Mouse (Mus musculus) midbrain, embryonic 14.5 days (tissue): Measurements from ENCODE around the gene Nfix. TPM values are rescaled to one million over a fixed set of nuclear protein-coding genes. Genes with fewer than 3 reads are reported as not detected.

ENCODE experiments used
- ATAC-seq: fragments of 200-750 bp; cut with Nextera tagmentation; 2 replicates; pipeline ENCODE4 v1.8.0; 2017; ENCODE audit warnings: moderate number of reproducible peaks, moderate library complexity; ENCODE audit not compliant: low FRiP score, low TSS enrichment
- DNase-seq: peaks from one replicate; pipeline ENCODE4 v3.0.0-alpha.2; 2015
- H3K27ac ChIP-seq: fragments of 300-500 bp; sonication (generic); replicated peaks from 2 replicates; pipeline ENCODE4 v1.5.1; 2014; ENCODE audit warnings: mild to moderate bottlenecking, low read depth, low read length, moderate library complexity
- H3K27me3 ChIP-seq: fragments of 300-500 bp; sonication (generic); 2 replicates; pipeline ENCODE4 v1.6.1; 2014; ENCODE audit warnings: low read length, control low read depth, mixed read lengths; ENCODE audit not compliant: control insufficient read depth, insufficient read depth
- H3K36me3 ChIP-seq: fragments of 300-500 bp; sonication (generic); 2 replicates; pipeline ENCODE4 v1.6.1; 2014; ENCODE audit warnings: low read length, control low read depth; ENCODE audit not compliant: control insufficient read depth, insufficient read depth
- H3K4me1 ChIP-seq: fragments of 300-500 bp; sonication (generic); 2 replicates; pipeline ENCODE4 v1.6.1; 2014; ENCODE audit warnings: mild to moderate bottlenecking, antibody characterized with exemption, low read length, control low read depth; ENCODE audit not compliant: control insufficient read depth, insufficient read depth
- H3K4me2 ChIP-seq: fragments of 300-500 bp; sonication (generic); 2 replicates; pipeline ENCODE4 v1.6.1; 2014; ENCODE audit warnings: mild to moderate bottlenecking, low read length, moderate library complexity
- H3K4me3 ChIP-seq: fragments of 300-500 bp; sonication (generic); replicated peaks from 2 replicates; pipeline ENCODE4 v1.5.1; 2014; ENCODE audit warnings: low read depth, low read length
- H3K9ac ChIP-seq: fragments of 300-500 bp; sonication (generic); replicated peaks from 2 replicates; pipeline ENCODE4 v1.6.1; 2014; ENCODE audit warnings: mild to moderate bottlenecking, low read length, moderate library complexity
- H3K9me3 ChIP-seq: fragments of 300-500 bp; sonication (generic); 2 replicates; pipeline ENCODE4 v1.6.1; 2016; ENCODE audit warnings: low read length, control low read depth, mixed read lengths; ENCODE audit not compliant: control insufficient read depth
- WGBS: fragments of 180-500 bp; shearing (Covaris S2); extraction: QIAGEN DNeasy Blood & Tissue Kit; methylation state at CpG from one replicate; pipeline ENCODE4 v1.1.7; 2014; 5-methylcytosine and 5-hydroxymethylcytosine counted together
- polyA plus RNA-seq: library from polyadenylated mRNA; unstranded; fragments of >200 nt; fragmentation: Nextera tagmentation; extraction: Ambion mirVana; gene quantifications from 2 replicates; pipeline ENCODE4 v1.2.1, GENCODE M21; 2014

Gene Nfix
- polyA plus RNA-seq, 1 experiment from 2014 or later: 45.9 TPM

GRCm38 (mm10) chr8:84738266-84738665 lies 61.9 kb downstream of the Nfix start:
- peaks cover 65% of the 10 kb centered on the region for H3K27me3 ChIP-seq
- peaks cover 24% of the 10 kb centered on the region for H3K4me1 ChIP-seq
- DNase-seq (no peak), ATAC-seq (no peak)
- peak overlapping the region; percentile 9; the same call in 1 of the 2 replicates for H3K9ac ChIP-seq
- H3K27ac ChIP-seq: no peak overlapping the region
- H3K36me3 ChIP-seq: no peaks in the 10 kb centered on the region
- no peak overlapping the region for H3K4me3 ChIP-seq
- 10% methylated on average over 10 of the region's 10 CpGs for WGBS
- no peaks in the 10 kb centered on the region for H3K9me3 ChIP-seq
- H3K4me2 ChIP-seq: no peak overlapping the region

GRCm38 (mm10) chr8:84737608-84738007 lies 62.5 kb downstream of the Nfix start:
- Histone ChIP-seq H3K9ac (no peak overlapping the region), H3K27me3 (peaks cover 59% of the 10 kb centered on the region), H3K36me3 (no peaks in the 10 kb centered on the region), H3K4me3 (no peak overlapping the region), H3K4me1 (peaks cover 22% of the 10 kb centered on the region), H3K4me2 (peak overlapping the region; percentile 19), H3K9me3 (no peaks in the 10 kb centered on the region), H3K27ac (no peak overlapping the region)
- ATAC-seq (peak; percentile 32; the same call in 1 of the 2 replicates), DNase-seq (peak; percentile 89)
- WGBS: 3% methylated on average over 16 of the region's 16 CpGs

- ATAC-seq (no peak), DNase-seq (no peak)
- Histone ChIP-seq H3K4me3 (no peak overlapping the region), H3K9me3 (no peaks in the 10 kb centered on the region), H3K9ac (no peak overlapping the region), H3K4me2 (no peak overlapping the region), H3K27ac (no peak overlapping the region), H3K36me3 (no peaks in the 10 kb centered on the region), H3K4me1 (peaks cover 22% of the 10 kb centered on the region), H3K27me3 (peaks cover 48% of the 10 kb centered on the region)
- WGBS: 74% methylated on average over 4 of the region's 4 CpGs
Measured at GRCm38 (mm10) chr8:84736521-84736920, 63.6 kb downstream of the Nfix start.

GRCm38 (mm10) chr8:84735597-84735996 lies 64.5 kb downstream of the Nfix start:
- H3K27me3 ChIP-seq: peaks cover 39% of the 10 kb centered on the region

GRCm38 (mm10) chr8:84734680-84735079 lies 65.5 kb downstream of the Nfix start:
- 84% methylated on average over 2 of the region's 2 CpGs for WGBS
- Histone ChIP-seq H3K9me3 (no peaks in the 10 kb centered on the region), H3K27ac (no peak overlapping the region), H3K4me3 (no peak overlapping the region), H3K9ac (no peak overlapping the region), H3K27me3 (peaks cover 31% of the 10 kb centered on the region), H3K36me3 (no peaks in the 10 kb centered on the region), H3K4me1 (peaks cover 36% of the 10 kb centered on the region), H3K4me2 (no peak overlapping the region)
- DNase-seq (no peak), ATAC-seq (no peak)

More at GRCm38 (mm10) chr8:84735597-84735996, 64.5 kb downstream of the Nfix start:
- H3K4me3 ChIP-seq: no peak overlapping the region
- H3K27ac ChIP-seq: no peak overlapping the region
- H3K9ac ChIP-seq: no peak overlapping the region
- DNase-seq (no peak), ATAC-seq (no peak)
- peaks cover 32% of the 10 kb centered on the region for H3K4me1 ChIP-seq
- H3K4me2 ChIP-seq: no peak overlapping the region
- H3K9me3 ChIP-seq: no peaks in the 10 kb centered on the region
- 55% methylated on average over 2 of the region's 2 CpGs for WGBS
- no peaks in the 10 kb centered on the region for H3K36me3 ChIP-seq

- no peaks in the 10 kb centered on the region for H3K9me3 ChIP-seq
- H3K9ac ChIP-seq: no peak overlapping the region
- H3K27ac ChIP-seq: no peak overlapping the region
- H3K4me1 ChIP-seq: peaks cover 35% of the 10 kb centered on the region
- H3K27me3 ChIP-seq: peaks cover 24% of the 10 kb centered on the region; the same call in 1 of the 2 replicates
- no peak for DNase-seq
- 83% methylated on average over 6 of the region's 6 CpGs for WGBS
- no peak overlapping the region for H3K4me2 ChIP-seq
- no peaks in the 10 kb centered on the region for H3K36me3 ChIP-seq
- no peak for ATAC-seq
- no peak overlapping the region for H3K4me3 ChIP-seq
Measured at GRCm38 (mm10) chr8:84733959-84734358, 66.2 kb downstream of the Nfix start.

- H3K4me2 ChIP-seq: no peak overlapping the region
Measured at GRCm38 (mm10) chr8:84732996-84733395, 67.1 kb downstream of the Nfix start.

GRCm38 (mm10) chr8:84732545-84732944 lies 67.6 kb downstream of the Nfix start:
- no peak overlapping the region for H3K9ac ChIP-seq
- H3K4me1 ChIP-seq: peaks cover 37% of the 10 kb centered on the region
- no peak overlapping the region for H3K4me3 ChIP-seq
- ATAC-seq (no peak), DNase-seq (no peak)
- no peak overlapping the region for H3K4me2 ChIP-seq
- WGBS: 69% methylated on average over 5 of the region's 5 CpGs
- H3K27me3 ChIP-seq: peaks cover 14% of the 10 kb centered on the region; the same call in 1 of the 2 replicates
- H3K27ac ChIP-seq: peak overlapping the region; percentile 78
- no peaks in the 10 kb centered on the region for H3K9me3 ChIP-seq
- H3K36me3 ChIP-seq: no peaks in the 10 kb centered on the region

More at GRCm38 (mm10) chr8:84732996-84733395, 67.1 kb downstream of the Nfix start:
- no peak overlapping the region for H3K9ac ChIP-seq
- 56% methylated on average over 6 of the region's 6 CpGs for WGBS
- no peaks in the 10 kb centered on the region for H3K9me3 ChIP-seq
- no peak overlapping the region for H3K4me3 ChIP-seq
- DNase-seq (no peak), ATAC-seq (no peak)
- H3K27me3 ChIP-seq: peaks cover 19% of the 10 kb centered on the region; the same call in 1 of the 2 replicates
- peaks cover 42% of the 10 kb centered on the region for H3K4me1 ChIP-seq
- no peaks in the 10 kb centered on the region for H3K36me3 ChIP-seq
- peak overlapping the region; percentile 78 for H3K27ac ChIP-seq

GRCm38 (mm10) chr8:84731371-84732177 lies 68.6 kb downstream of the Nfix start:
- H3K4me2 ChIP-seq: no peak overlapping the region
- no peak overlapping the region for H3K4me3 ChIP-seq
- ATAC-seq (no peak), DNase-seq (no peak)
- H3K9me3 ChIP-seq: no peaks in the 10 kb centered on the region
- WGBS: 59% methylated on average over 11 of the region's 11 CpGs
- no peak overlapping the region for H3K9ac ChIP-seq
- H3K4me1 ChIP-seq: peaks cover 36% of the 10 kb centered on the region
- H3K36me3 ChIP-seq: no peaks in the 10 kb centered on the region
- peak overlapping the region; percentile 78 for H3K27ac ChIP-seq
- H3K27me3 ChIP-seq: peaks cover 6% of the 10 kb centered on the region; the same call in 1 of the 2 replicates
